Mouse (Mus musculus): ENCODE measurements around the gene Samsn1. TPM values are rescaled to one million over a fixed set of nuclear protein-coding genes. Genes with fewer than 3 reads are reported as not detected.

Gene Samsn1
- total and polyA plus RNA-seq, 2 experiments from 2014 or later = 1.1 to 1.6 TPM

DNA sequence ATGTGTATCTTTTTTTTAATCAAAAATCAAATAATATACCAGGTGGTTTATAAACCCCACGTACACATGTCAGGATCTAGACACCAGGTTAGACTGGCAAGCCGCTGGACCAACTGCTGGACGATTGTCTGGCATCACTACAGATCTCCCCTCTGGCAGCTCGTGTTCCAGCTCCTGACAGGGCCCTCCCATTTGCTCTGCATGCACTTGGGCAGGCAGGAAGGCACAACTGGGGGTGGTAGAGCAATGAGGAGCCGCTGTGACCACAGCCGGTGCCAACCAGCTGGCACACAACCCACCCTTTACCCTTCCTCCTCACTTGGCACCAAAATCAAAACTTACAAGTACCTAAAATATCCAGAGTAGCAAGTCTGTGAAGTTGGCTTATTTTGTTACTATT lies 156.6 kb downstream of the Samsn1 start:
- H3K36me3 ChIP-seq (ENCODE audit: insufficient read depth, low read length) = no peaks in the 10 kb centered on the region
- H3K4me1 ChIP-seq (ENCODE audit: insufficient read depth, low read length) = no peaks in the 10 kb centered on the region
- no peak overlapping the region for H3K4me3 ChIP-seq (ENCODE audit: low read length)
- peak; percentile 67 for ATAC-seq
- no peaks in the 10 kb centered on the region for H3K27me3 ChIP-seq (ENCODE audit: insufficient read depth, low read length)
- 50% methylated on average over 6 of the region's 6 CpGs for WGBS
- DNase-seq (ENCODE audit: low spot score) = peak; percentile 56
- H3K27ac ChIP-seq = no peak overlapping the region
- no peak overlapping the region for H3K9ac ChIP-seq (replicated peaks; ENCODE audit: low read length)
- H3K4me2 ChIP-seq (ENCODE audit: low read depth, low read length) = no peak overlapping the region
- TF ChIP-seq CTCF (IDR thresholded peaks at IDR 0.05; ENCODE audit: low read depth) = no peak
- H3K9me3 ChIP-seq (ENCODE audit: low read length) = no peaks in the 10 kb centered on the region

DNA sequence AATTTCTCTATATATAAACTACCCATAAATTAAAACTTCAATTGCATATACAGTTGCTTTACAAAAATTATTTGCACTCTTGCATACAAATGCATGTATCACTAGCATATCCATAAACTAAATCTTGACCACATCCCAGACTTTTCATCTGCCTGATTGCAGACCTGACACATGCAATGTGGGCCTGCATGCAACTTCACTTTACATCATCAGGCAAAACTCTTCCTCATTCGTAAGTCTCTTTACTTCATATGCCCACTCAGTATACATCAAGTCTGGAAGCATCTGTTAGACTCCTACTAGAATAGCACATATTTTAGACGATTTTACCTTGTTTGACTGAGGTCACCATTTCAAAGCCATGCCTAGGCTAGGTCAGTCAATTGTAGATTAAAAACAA lies 157.4 kb downstream of the Samsn1 start:
- WGBS = 79% methylated on average over 2 of the region's 2 CpGs
- no peak overlapping the region for H3K27ac ChIP-seq
- DNase-seq (ENCODE audit: low spot score) = no peak
- no peaks in the 10 kb centered on the region for H3K36me3 ChIP-seq (ENCODE audit: insufficient read depth, low read length)
- H3K9me3 ChIP-seq (ENCODE audit: low read length) = no peaks in the 10 kb centered on the region
- no peaks in the 10 kb centered on the region for H3K4me1 ChIP-seq (ENCODE audit: insufficient read depth, low read length)
- no peak overlapping the region for H3K4me3 ChIP-seq (ENCODE audit: low read length)
- no peak for ATAC-seq
- no peak overlapping the region for H3K4me2 ChIP-seq (ENCODE audit: low read depth, low read length)
- H3K27me3 ChIP-seq (ENCODE audit: insufficient read depth, low read length) = no peaks in the 10 kb centered on the region
- H3K9ac ChIP-seq (replicated peaks; ENCODE audit: low read length) = no peak overlapping the region
- no peak for TF ChIP-seq CTCF (IDR thresholded peaks at IDR 0.05; ENCODE audit: low read depth)

DNA sequence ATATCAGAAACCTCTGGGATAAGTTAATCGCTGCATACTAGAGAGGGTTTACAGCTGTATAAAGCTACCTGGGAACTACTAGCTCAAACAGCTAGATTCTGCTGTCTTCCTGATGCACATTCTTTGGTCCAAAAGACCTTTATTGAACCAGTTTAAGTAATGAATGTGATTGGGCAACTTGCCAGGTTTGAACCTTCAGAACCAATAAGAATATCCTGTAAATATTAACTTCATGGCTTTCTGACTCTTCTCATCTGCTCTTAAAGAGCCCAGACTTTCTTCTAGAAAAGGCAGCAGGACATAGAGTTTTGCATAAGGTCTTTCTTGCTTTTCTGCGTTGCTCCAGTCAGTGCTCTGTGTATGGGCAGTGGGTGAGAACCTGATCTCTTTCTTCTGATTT lies 165.7 kb downstream of the Samsn1 start:
- DNase-seq (ENCODE audit: low spot score) (no peak), ATAC-seq (no peak)
- WGBS = 78% methylated on average over 2 of the region's 2 CpGs
- Histone ChIP-seq H3K27ac (no peak overlapping the region), H3K36me3 (ENCODE audit: insufficient read depth, low read length) (no peaks in the 10 kb centered on the region), H3K4me2 (ENCODE audit: low read depth, low read length) (no peak overlapping the region), H3K4me1 (ENCODE audit: insufficient read depth, low read length) (no peaks in the 10 kb centered on the region), H3K4me3 (ENCODE audit: low read length) (no peak overlapping the region), H3K9me3 (ENCODE audit: low read length) (no peaks in the 10 kb centered on the region), H3K9ac (replicated peaks; ENCODE audit: low read length) (no peak overlapping the region), H3K27me3 (ENCODE audit: insufficient read depth, low read length) (no peaks in the 10 kb centered on the region)
- no peak for TF ChIP-seq CTCF (IDR thresholded peaks at IDR 0.05; ENCODE audit: low read depth)

DNA sequence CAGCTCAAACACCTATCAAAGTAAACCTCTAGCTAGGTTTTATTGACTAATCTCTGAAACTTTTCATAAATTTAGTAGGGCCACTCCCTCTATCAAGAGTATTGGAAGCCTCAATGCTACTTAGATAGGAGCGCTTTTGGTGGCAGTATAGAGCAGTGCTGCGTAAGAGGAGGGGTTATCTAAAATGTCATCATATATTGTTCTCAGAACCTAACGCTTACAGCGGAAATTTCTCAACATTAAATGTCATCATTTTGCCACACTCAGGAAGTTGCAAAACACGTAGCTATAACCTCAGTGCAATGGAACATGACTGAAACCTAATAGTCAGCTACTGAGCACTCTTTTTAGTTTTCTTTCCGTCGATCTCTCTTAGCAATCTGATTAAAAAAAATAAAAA lies 166.7 kb downstream of the Samsn1 start:
- no peaks in the 10 kb centered on the region for H3K27me3 ChIP-seq (ENCODE audit: insufficient read depth, low read length)
- no peaks in the 10 kb centered on the region for H3K36me3 ChIP-seq (ENCODE audit: insufficient read depth, low read length)
- no peaks in the 10 kb centered on the region for H3K9me3 ChIP-seq (ENCODE audit: low read length)
- DNase-seq (ENCODE audit: low spot score) = no peak
- 91% methylated on average over 7 of the region's 7 CpGs for WGBS
- H3K4me2 ChIP-seq (ENCODE audit: low read depth, low read length) = no peak overlapping the region
- no peak for TF ChIP-seq CTCF (IDR thresholded peaks at IDR 0.05; ENCODE audit: low read depth)
- H3K4me1 ChIP-seq (ENCODE audit: insufficient read depth, low read length) = no peaks in the 10 kb centered on the region
- no peak overlapping the region for H3K9ac ChIP-seq (replicated peaks; ENCODE audit: low read length)
- no peak overlapping the region for H3K4me3 ChIP-seq (ENCODE audit: low read length)
- H3K27ac ChIP-seq = no peak overlapping the region
- no peak for ATAC-seq

DNA sequence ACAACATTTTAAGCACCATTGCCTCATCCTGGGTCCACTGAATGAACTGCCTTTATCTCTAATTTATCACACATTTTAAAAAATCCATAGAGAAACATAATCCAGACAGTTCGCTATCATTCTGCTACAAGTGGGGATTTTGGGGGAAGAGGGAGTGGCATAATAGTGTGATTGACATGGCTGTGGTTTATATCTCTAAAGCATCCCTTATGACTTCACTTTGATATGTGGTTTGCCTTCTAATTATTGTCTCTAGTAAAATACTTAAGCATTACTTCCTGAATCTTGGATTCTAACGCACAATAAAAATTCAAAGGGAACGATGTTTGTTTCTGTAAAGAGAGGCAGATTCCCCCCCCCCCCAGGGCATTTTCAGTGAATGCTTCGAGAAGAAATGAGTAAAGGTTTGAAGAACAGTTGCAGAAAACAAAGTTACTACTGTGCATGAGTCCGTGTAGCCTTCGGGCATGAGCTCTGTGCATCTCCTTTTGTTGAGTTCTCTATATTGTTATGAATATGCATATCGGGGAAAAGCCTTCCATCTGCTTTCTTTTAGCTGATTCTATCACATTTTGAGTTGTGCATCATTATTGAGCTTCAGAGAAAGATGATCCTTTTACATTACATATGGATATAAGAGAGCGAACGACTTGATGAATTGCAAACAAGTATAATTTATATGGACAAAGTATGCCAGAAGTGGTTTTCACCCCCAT lies 168.4 kb downstream of the Samsn1 start:
- H3K4me2 ChIP-seq (ENCODE audit: low read depth, low read length) = no peak overlapping the region
- no peak overlapping the region for H3K9ac ChIP-seq (replicated peaks; ENCODE audit: low read length)
- no peak for TF ChIP-seq CTCF (IDR thresholded peaks at IDR 0.05; ENCODE audit: low read depth)
- DNase-seq (ENCODE audit: low spot score) (no peak), ATAC-seq (no peak)
- no peaks in the 10 kb centered on the region for H3K36me3 ChIP-seq (ENCODE audit: insufficient read depth, low read length)
- WGBS = 85% methylated on average over 9 of the region's 9 CpGs
- no peaks in the 10 kb centered on the region for H3K9me3 ChIP-seq (ENCODE audit: low read length)
- H3K27ac ChIP-seq = no peak overlapping the region
- no peaks in the 10 kb centered on the region for H3K27me3 ChIP-seq (ENCODE audit: insufficient read depth, low read length)
- H3K4me1 ChIP-seq (ENCODE audit: insufficient read depth, low read length) = no peaks in the 10 kb centered on the region
- no peak overlapping the region for H3K4me3 ChIP-seq (ENCODE audit: low read length)

DNA sequence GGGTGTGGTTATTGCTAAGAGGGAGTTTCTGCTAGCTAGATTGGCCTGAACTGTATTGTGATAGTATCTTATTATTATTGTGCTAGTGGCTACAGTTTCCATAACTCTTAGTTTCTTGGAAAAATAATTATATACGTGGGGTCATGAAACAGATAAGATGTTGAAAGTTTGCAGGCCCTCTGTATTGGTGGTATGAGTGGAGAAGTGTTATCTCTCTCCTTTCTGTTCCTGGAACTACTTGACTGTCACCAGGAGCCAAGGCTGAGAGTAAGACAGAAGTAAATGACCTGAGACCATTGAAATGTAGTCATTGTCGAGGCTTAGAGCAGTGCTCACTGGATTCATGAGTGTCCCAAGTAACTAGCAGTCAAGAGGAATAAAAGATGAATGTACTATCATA lies 169.6 kb downstream of the Samsn1 start:
- ATAC-seq (no peak), DNase-seq (ENCODE audit: low spot score) (no peak)
- Histone ChIP-seq H3K27ac (no peak overlapping the region), H3K4me1 (ENCODE audit: insufficient read depth, low read length) (no peaks in the 10 kb centered on the region), H3K36me3 (ENCODE audit: insufficient read depth, low read length) (no peaks in the 10 kb centered on the region), H3K27me3 (ENCODE audit: insufficient read depth, low read length) (no peaks in the 10 kb centered on the region), H3K9me3 (ENCODE audit: low read length) (no peaks in the 10 kb centered on the region), H3K4me2 (ENCODE audit: low read depth, low read length) (no peak overlapping the region), H3K4me3 (ENCODE audit: low read length) (no peak overlapping the region), H3K9ac (replicated peaks; ENCODE audit: low read length) (no peak overlapping the region)
- TF ChIP-seq CTCF (IDR thresholded peaks at IDR 0.05; ENCODE audit: low read depth) = no peak
- 72% methylated on average over 2 of the region's 2 CpGs for WGBS

DNA sequence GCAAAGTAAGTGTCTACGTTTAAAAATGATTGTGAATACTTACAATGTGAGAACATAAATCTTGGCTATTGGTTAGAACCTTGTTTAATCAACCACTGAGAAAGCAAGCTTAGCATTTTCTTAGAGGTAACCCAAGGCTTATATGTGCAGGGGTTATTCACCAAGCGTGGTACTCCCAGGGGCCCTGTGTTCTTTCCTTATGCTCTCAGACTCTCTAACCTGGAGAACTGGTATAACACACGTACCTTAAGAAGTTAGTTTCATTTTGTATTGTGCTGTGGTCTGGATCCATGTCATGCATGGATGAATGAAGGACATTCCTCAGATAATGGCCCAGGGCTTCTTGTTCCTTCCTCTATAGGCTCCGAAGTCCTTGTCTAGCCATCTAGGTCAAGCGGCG lies 173.0 kb downstream of the Samsn1 start:
- no peak for TF ChIP-seq CTCF (IDR thresholded peaks at IDR 0.05; ENCODE audit: low read depth)
- Histone ChIP-seq H3K4me2 (ENCODE audit: low read depth, low read length) (no peak overlapping the region), H3K4me3 (ENCODE audit: low read length) (no peak overlapping the region), H3K27me3 (ENCODE audit: insufficient read depth, low read length) (no peaks in the 10 kb centered on the region), H3K36me3 (ENCODE audit: insufficient read depth, low read length) (no peaks in the 10 kb centered on the region), H3K9me3 (ENCODE audit: low read length) (no peaks in the 10 kb centered on the region), H3K27ac (no peak overlapping the region), H3K4me1 (ENCODE audit: insufficient read depth, low read length) (no peaks in the 10 kb centered on the region), H3K9ac (replicated peaks; ENCODE audit: low read length) (no peak overlapping the region)
- ATAC-seq (no peak), DNase-seq (ENCODE audit: low spot score) (no peak)
- 91% methylated on average over 6 of the region's 6 CpGs for WGBS
